Mouse (Mus musculus) Muller cell, postnatal 12 days (primary cell): ENCODE results near the gene Cfap221.
A peak's percentile ranks its signal among the peaks of the same experiment; 100 is the strongest.

Source experiments
- DNase-seq: peaks from one replicate; pipeline ENCODE4 v3.0.0-alpha.2; 2015; ENCODE audit errors: inconsistent ontology term

The Cfap221 gene

DNA sequence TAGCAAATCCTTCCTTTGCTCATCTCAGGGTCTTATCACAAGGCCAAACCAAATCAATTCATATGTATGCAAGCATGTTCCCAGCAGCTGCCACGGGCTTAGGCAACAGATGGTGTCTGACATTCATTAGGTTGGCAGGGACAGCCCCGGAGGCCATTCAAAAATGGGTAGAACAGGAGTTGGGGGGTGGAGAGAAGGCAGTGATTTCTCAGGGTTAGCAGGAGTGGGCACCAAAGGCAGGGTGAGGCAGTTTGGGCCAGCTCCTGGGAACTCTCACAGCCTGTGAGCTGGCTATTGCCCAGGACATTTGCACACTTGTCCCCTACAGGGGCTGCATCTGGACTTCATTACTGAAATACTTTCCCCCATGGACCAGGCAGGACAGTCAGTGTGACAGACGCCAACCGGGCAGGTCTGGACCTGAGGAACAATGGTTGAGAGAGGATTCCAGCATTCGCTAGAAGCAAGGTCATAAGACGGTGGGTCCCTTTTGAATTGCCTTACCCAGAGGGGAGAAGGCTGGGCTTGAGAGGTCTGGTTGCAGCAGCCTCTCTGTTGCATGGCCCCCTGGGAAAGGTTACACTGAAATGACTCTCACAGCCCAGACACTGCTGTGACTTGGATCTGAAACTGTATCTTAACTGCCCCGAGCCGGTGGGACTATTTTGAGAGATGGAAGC, 94.3 kb downstream of the Cfap221 start:
- no peak for DNase-seq

GRCm38 (mm10) chr1:119899195-119900123, 97.6 kb downstream of the Cfap221 start:
- DNase-seq: no peak

DNA sequence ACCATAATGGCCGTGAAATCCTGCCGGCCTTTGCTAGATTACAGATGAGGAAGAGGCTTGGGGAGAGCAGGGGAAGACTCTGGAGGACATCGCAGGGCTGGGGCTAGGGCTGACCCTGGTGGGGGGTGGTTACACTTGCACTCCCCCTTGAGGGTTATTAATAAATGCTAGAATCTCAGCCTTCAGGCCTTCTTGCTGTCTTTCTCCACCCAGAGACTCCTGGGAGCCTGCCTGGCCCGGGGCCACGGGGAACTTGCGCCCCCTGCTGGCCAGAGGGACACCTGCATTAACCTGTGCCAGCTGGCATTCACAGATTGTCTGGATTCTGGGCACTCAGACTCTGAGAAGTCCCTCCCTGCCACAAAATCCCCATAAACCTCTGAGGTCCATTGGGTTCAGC, 102.1 kb downstream of the Cfap221 start:
- DNase-seq: peak; percentile 43

DNA sequence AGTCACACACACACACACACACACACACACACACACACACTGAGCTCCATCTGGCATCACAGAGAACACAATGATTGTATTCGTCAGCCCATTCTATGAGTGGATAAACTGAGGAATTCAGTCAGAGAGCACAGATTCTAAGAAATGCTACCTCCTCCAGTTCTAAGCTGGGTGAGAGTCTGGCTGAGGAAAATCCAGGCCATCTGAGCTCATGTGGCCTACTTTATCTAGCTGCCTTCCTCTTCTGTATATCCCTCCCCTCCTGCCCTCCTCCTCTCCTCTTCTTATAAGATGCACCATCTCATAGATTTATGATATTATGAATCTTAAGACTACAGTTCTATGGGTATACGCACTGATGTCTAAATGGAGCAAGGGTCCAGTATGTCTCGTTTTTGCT, 103.4 kb downstream of the Cfap221 start:
- DNase-seq: no peak

GRCm38 (mm10) chr1:119892933-119893332, 104.1 kb downstream of the Cfap221 start:
- DNase-seq: no peak

- no peak for DNase-seq
Measured at GRCm38 (mm10) chr1:119891865-119892264, 105.2 kb downstream of the Cfap221 start.

GRCm38 (mm10) chr1:119891149-119891548, 105.9 kb downstream of the Cfap221 start:
- no peak for DNase-seq

DNA sequence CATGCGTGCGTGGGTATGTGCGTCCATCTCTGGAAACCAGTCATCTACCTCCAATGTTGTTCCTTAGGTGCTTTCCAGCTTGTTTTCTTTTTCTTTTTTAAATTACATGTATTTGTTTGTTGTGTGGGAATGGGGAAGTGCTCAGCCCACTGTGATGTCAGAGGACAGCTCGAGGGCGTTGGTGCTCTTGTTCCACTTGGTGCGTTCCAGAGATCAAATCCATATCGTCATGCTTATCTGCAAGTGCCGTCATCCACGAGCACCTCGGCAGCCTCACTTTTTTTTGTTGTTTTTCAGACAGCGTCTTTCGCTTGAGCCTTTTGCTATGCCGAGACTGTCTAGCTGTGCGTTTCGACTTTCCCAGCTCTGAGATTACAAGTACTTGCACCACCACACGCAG, 107.7 kb downstream of the Cfap221 start:
- DNase-seq: no peak

- DNase-seq: peak; percentile 43
Measured at GRCm38 (mm10) chr1:119886320-119886719, 110.7 kb downstream of the Cfap221 start.

- no peak for DNase-seq
Measured at GRCm38 (mm10) chr1:119884272-119884671, 112.8 kb downstream of the Cfap221 start.

DNA sequence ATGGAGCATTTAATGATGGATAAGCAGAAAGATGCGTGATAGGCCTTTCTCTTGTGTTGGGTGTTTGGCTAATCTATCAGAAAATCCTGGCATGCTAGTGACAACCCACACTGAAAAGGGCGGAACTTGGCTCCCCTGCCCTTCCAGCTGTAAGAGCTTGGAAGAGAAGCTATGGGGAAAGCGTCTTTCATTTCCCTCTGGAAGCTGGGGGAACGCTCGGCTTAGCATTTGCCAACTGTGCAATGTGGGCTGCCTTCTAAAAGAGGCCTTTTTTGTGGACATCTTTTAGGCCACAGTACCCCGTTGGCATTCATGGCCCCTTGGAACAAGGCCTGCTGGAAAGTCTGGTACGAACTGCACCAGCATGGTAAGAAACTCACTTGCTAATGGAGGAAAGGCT, 118.1 kb downstream of the Cfap221 start:
- DNase-seq: peak; percentile 60

DNA sequence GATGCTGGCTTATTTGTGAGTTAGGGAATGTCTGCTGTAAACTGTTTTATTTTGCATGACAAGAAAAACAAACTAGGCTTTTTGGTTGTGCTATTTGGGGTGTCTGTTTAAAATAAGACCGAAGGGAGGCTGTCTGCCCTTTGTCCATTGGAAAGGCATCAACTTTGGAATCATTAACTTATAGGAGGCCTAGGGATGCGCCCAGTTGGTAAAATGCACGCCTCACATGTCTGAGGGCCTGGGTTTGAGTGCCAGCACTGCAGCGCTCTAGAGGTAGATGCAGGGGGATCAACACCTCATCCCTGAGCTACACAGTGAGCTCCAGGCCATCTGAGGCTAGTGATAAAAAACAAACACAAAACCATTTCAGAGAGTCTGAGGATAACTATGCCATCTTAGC, 119.6 kb downstream of the Cfap221 start:
- DNase-seq: no peak
